Mouse (Mus musculus): ENCODE results near the gene Shroom1.
A peak's percentile ranks its signal among the peaks of the same experiment; 100 is the strongest.
"Not testable (repeated sequence)": the region's sequence is repeated elsewhere in the genome, so short reads cannot be mapped to it uniquely, and the experiment has no call there.

The Shroom1 gene

GRCm38 (mm10) chr11:53456474-53457371 lies at the start of gene Shroom1, which contains the start of gene Gm10447:
Gene Shroom1 (plus strand): TSS chr11:53457205.
Gene Gm10447 (minus strand): TSS chr11:53457110.
- peak; percentile 76 for DNase-seq (ENCODE audit: low spot score)

GRCm38 (mm10) chr11:53411738-53412137 lies 45.3 kb upstream of the Shroom1 start:
- no peak for DNase-seq (ENCODE audit: low spot score)

DNA sequence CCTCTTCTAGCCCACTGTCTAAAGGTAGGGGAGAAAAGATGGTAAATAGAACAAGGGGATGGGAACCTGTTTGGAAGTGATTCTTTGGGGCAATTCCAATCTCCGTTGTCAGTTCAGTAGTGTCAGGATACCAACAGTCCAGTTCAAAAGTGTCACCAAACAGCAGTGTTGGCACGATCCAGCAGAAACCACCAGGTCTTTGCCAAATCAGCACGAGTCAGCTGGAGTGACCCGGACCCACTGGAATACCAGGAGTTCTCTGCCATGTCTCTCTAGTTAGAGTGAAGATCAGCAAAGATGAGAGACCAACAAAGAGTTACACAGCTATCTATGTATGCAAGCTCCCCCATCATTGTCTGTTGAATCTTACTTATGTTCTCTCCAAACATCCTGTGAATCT lies 43.1 kb upstream of the Shroom1 start:
- no peak for DNase-seq (ENCODE audit: low spot score)

DNA sequence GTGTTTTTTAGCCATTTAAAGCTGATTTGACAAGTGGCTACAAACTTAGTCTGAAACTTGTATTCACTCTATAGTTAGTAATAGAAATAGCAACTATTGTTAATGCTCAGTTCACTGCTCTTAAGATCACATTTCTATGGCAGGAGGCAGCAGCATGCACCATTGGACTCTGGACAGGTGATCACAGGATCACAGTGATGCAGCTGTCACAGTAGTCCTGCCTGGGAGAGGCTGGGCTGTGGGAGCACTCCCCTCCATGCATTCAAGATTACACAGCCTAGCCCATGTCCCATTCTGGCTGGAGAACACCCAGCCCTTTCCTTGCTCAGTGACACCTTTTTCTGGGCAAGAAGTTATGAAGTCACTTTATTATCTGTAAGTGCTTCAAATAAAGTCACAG lies 39.0 kb upstream of the Shroom1 start:
- no peak for DNase-seq (ENCODE audit: low spot score)

DNA sequence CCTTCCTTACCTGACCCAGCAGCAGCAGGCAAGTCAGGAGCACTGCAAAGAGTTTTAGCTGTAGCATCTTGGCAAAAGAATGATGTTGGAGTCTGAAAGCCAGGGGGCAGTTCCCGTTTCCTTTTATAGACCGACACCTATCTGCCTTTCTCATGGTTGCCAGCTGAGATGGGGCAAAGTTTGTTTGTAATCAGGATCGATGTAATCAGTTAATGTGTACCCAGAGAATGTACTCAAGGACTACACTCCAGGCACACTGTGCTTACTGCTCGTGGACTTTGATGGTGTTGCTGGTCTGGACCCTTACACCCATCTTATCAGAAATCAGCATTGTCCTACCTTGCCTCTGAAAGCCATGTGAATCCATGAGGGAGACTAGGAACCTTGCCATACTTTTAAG lies 34.0 kb upstream of the Shroom1 start, which contains the start of gene Leap2:
Gene Leap2, minus strand, starts transcription at position 135 of the 400 bp plus-strand sequence.
- no peak for DNase-seq (ENCODE audit: low spot score)

DNA sequence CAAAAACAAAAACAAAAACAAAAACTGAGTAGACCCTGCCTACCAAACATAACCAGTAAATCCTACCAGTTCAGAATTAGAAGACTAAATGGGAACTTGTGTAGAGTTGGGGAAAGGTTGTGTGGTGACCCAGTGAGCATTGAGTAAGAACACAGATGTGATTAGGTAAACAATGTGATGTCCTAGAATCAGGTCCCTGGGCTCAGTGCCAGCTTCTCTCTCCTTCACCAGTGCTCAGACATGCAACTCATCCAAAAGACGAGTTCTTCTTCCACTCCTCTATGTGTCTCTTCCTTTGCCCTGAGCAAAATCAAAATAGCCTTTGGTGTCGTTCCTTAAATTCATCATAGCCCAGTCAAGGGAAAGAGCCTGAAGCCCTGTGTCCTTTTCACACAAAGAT lies 32.2 kb upstream of the Shroom1 start:
- DNase-seq (ENCODE audit: low spot score) = no peak

DNA sequence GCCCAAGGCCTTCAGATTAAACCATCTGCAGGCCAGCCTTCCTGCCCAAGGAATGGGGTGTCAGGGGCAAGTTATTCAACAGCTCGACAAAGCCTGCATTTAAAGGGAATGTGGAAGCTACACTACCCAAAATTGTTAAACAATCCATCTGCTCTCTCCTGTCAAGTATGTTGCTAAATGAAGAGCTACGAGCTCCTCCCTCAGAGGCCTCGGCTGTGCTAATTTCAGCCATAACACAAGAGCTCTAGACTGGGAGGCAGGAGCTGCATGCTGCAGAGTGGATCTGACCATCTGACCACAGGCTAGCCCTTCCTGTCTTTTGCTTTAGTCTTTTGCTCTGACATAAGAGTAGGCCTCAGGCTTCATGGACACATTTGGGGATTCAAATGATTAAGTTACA lies 31.8 kb upstream of the Shroom1 start:
- no peak for DNase-seq (ENCODE audit: low spot score)

DNA sequence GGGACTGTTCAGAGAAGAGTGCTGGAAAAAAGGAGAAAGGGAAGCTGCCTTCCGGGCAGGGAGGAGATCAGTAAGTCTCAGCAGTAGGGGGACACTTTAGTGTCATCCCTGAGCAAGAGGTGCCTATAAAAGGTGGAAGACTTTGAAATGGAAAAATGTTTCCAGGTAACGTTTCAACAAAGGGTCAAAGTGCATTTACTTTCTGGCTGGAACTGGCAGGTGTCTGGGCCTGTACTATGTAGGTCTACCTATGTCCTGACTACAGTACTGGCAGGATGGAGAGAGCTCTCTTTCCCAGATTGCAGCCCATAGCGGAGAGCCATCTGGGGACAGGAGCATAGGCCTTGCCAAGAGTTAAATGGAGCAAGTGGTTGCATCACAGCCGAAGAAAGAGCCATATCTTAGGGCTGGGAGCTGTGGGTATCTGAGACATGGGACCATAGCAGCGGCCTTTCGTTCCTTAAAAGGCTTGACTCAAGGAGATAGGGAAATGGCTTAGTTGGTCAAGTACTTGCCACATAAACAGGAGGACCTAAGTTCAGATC lies 31.2 kb upstream of the Shroom1 start:
- DNase-seq (ENCODE audit: low spot score) = no peak

- not testable (repeated sequence) for DNase-seq (ENCODE audit: low spot score)
Observed at GRCm38 (mm10) chr11:53426914-53427313, 30.1 kb upstream of the Shroom1 start.

- DNase-seq (ENCODE audit: low spot score) = no peak
Observed at GRCm38 (mm10) chr11:53427993-53428715, 28.9 kb upstream of the Shroom1 start.

DNA sequence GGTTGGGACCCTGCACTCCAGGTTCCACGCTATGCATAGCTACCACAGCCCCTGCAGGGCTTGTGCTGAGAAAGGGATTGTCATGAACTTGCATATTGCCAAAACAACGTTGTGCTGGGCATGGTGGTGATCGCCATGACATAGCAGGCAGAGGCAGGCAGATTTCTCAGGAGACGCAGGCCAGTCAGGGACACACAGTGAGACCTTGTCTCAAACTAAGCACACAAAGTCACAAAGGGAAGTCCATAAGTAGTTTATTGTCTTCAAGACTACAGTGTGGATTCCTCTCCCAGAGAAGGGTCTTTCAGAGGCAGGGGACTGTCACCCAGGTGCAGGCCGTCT lies 28.3 kb upstream of the Shroom1 start:
- no peak for DNase-seq (ENCODE audit: low spot score)

- DNase-seq (ENCODE audit: low spot score) = no peak
Observed at GRCm38 (mm10) chr11:53429182-53429581, 27.8 kb upstream of the Shroom1 start.

GRCm38 (mm10) chr11:53430300-53430669 lies 26.7 kb upstream of the Shroom1 start:
- no peak for DNase-seq (ENCODE audit: low spot score)

GRCm38 (mm10) chr11:53430670-53431346 lies 26.2 kb upstream of the Shroom1 start, which contains the start of the genes Uqcrq and Gdf9:
Gene Uqcrq (minus strand): TSS chr11:53430831.
Gene Gdf9 (plus strand): TSS chr11:53431023.
- peak; percentile 97 for DNase-seq (ENCODE audit: low spot score)

- no peak for DNase-seq (ENCODE audit: low spot score)
Observed at GRCm38 (mm10) chr11:53431347-53432056, 25.5 kb upstream of the Shroom1 start.

DNA sequence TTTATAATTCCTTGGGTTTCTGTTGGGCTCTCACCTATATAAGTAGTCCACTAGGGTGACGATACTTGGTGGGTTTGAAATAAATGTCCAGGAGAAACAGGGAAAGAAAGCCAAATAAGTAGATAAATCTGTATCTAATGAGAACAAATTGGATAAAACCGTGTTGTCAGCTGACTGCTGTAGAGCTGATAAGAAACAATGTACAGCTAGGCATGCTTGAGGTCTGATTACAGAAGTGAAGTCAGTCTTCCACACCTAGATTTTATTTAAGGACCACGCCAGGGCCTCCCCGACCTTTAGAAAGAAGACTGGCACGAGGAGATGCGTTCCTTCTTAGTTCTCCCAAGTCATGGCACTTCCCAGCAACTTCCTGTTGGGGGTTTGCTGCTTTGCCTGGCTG lies 23.9 kb upstream of the Shroom1 start:
- DNase-seq (ENCODE audit: low spot score) = no peak

GRCm38 (mm10) chr11:53435504-53435903 lies 21.5 kb upstream of the Shroom1 start:
- no peak for DNase-seq (ENCODE audit: low spot score)

DNA sequence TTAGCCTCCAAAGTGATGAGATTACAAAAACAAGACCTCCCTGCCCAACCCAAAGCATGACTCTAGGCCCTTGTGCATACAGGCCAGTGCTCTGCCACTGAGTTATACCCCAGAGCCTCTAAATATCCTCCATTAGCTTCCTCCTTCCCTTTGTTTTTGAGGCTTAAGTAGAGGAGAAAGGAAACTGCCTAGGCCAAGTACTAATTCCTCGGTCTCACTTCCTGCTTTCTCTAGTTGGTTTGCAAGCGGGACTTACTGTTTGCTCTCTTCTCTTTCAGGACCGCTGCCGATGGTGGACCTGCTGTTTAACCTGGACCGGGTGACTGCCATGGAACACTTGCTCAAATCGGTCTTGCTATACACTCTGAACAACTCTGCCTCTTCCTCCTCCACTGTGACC lies 20.7 kb upstream of the Shroom1 start:
- DNase-seq (ENCODE audit: low spot score) = no peak

DNA sequence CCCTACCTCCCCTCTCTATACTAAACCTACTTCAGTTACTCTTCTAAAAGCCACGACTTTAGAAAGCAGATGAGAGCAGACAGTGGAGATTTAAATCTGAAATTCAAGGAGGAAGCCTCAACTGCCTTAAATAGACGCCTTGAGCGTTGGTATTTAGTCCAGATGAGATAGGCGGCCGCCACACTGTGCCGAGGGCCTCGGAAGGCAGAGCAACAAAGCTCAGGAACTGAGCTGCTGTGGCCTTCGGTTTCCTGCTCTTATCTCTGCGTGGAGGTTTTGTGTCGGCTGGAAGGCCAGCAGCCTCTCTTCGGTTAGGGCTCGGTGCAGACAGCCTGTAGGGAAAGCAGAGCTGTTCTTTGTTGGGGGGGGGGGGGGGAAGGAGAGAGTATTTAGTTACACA lies 15.1 kb upstream of the Shroom1 start:
- DNase-seq (ENCODE audit: low spot score) = peak; percentile 66

- no peak for DNase-seq (ENCODE audit: low spot score)
Observed at GRCm38 (mm10) chr11:53443861-53444260, 13.1 kb upstream of the Shroom1 start.

GRCm38 (mm10) chr11:53445562-53445961 lies 11.4 kb upstream of the Shroom1 start:
- DNase-seq (ENCODE audit: low spot score) = no peak

DNA sequence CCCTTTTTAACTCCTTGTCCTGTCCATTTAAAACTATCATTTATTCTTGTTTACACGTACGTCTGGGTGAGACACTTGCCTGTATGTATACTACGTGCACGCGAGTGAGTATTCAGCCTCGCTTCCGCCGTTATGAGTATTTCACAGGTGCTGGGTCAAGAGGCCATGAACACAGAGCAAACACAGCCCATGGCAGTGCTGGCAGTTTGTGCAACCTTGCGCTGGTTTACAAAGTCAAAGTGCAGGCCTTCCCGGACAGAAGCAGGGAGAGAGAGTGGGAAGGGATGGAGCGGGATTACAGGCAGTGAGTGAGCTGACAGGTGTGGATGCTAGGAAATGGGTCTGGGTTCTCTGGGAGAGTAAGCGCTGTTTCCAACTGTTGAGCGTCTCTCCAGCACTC lies 10.8 kb upstream of the Shroom1 start:
- DNase-seq (ENCODE audit: low spot score) = no peak

Measured in ovary, postnatal 36 days (tissue).